Mouse (Mus musculus): ENCODE measurements around the gene Armcx2. TPM values are rescaled to one million over a fixed set of nuclear protein-coding genes. Genes with fewer than 3 reads are reported as not detected.

Armcx2 gene
- polyA plus RNA-seq, 1 experiment from 2014 or later: 99.5 TPM

Small RNA genes within 50 kb of the gene (microRNA-seq; reads per million reads assigned to microRNA genes)
- not detected for gene Mir7093

Other genes starting within 250 kb of the Armcx2 start
- 0.58 and 0.82 TPM in 2 replicates for gene Btk, start 225.7 kb downstream of the Armcx2 start, polyA plus RNA-seq (2015; fragmentation: Nextera tagmentation; extraction: Ambion mirVana)
- gene Rpl36a, start 223.6 kb downstream of the Armcx2 start, polyA plus RNA-seq (2015; fragmentation: Nextera tagmentation; extraction: Ambion mirVana): 211 and 233 TPM in 2 replicates
- 4.1 and 4.7 TPM in 2 replicates for gene Gla, start 208.1 kb downstream of the Armcx2 start, polyA plus RNA-seq (2015; fragmentation: Nextera tagmentation; extraction: Ambion mirVana)
- 184 and 186 TPM in 2 replicates for gene Hnrnph2, start 208.0 kb downstream of the Armcx2 start, polyA plus RNA-seq (2015; fragmentation: Nextera tagmentation; extraction: Ambion mirVana)
- gene Armcx4, start 122.7 kb downstream of the Armcx2 start, polyA plus RNA-seq (2015; fragmentation: Nextera tagmentation; extraction: Ambion mirVana): 8.7 and 9.6 TPM in 2 replicates
- gene Armcx1, start 91.3 kb downstream of the Armcx2 start, polyA plus RNA-seq (2015; fragmentation: Nextera tagmentation; extraction: Ambion mirVana): 80.5 and 86.8 TPM in 2 replicates
- gene Armcx6, start 57.8 kb downstream of the Armcx2 start, polyA plus RNA-seq (2015; fragmentation: Nextera tagmentation; extraction: Ambion mirVana): 40.2 and 42.3 TPM in 2 replicates
- gene Armcx3, start 52.6 kb downstream of the Armcx2 start, polyA plus RNA-seq (2015; fragmentation: Nextera tagmentation; extraction: Ambion mirVana): 59.5 and 59.9 TPM in 2 replicates
- 0.15 and 0.39 TPM in 2 replicates for gene Nxf2, start 155.5 kb upstream of the Armcx2 start, polyA plus RNA-seq (2015; fragmentation: Nextera tagmentation; extraction: Ambion mirVana)
- 7.1 TPM in 2 replicates for gene Zmat1, start 200.0 kb upstream of the Armcx2 start, polyA plus RNA-seq (2015; fragmentation: Nextera tagmentation; extraction: Ambion mirVana)